Mouse (Mus musculus) lung, adult 2 months (tissue): Measurements from ENCODE around the gene Fcf1.

Experiments
- CTCF ChIP-seq: fragments of 200-500 bp; IDR thresholded peaks from 2 replicates; pipeline ENCODE4 v1.5.1; 2011; ENCODE audit warnings: mild to moderate bottlenecking, low read length, control low read depth; ENCODE audit not compliant: insufficient read depth
- POLR2A ChIP-seq: fragments of 200-500 bp; IDR thresholded peaks from 2 replicates; pipeline ENCODE4 v1.6.1; 2011; ENCODE audit warnings: low read depth, mild to moderate bottlenecking, control low read depth, low read length, borderline replicate concordance; ENCODE audit errors: extremely low read depth

DNA sequence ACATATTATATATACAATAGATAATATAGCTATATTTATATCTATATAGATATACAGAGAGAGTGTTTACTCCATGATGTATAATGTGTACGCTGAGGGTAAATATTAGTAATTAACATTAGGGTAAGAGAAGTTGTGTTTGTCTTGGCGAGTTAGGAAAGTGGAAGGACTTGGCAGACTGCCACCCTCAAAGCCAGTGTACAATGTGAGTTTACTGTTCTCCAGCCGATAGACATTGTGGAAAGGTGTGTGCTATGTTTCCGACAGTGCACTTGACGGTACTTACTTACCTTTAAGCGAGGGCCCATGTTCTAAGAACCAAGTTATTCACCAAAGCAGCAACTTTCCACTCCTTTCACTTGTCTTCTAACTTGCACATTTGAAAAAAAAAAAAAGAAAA, 19.9 kb upstream of the Fcf1 start:
- TF ChIP-seq CTCF = no peak
- no peak for TF ChIP-seq POLR2A
